Mouse (Mus musculus) right cerebral cortex, postnatal 10 days (tissue): ENCODE results near the gene Tmppe.
"Not testable (repeated sequence)": the region's sequence is repeated elsewhere in the genome, so short reads cannot be mapped to it uniquely, and the experiment has no call there.

ENCODE experiments used
- DNase-seq, 2 experiments: peaks; one replicate each; pipeline ENCODE4 v3.0.0; 2021; ENCODE audit warnings: low spot score in 2 of 2

Gene Tmppe

GRCm38 (mm10) chr9:114400949-114401684 is at the start of gene Tmppe, which contains the start of gene Glb1:
TSS of gene Tmppe (plus strand) at chr9:114401105.
TSS of gene Glb1 (plus strand) at chr9:114401076.
- peak; percentile 89 to 91 for DNase-seq

GRCm38 (mm10) chr9:114367783-114368470 is 33.0 kb upstream of the Tmppe start:
- DNase-seq, result peak; percentile 92

DNA sequence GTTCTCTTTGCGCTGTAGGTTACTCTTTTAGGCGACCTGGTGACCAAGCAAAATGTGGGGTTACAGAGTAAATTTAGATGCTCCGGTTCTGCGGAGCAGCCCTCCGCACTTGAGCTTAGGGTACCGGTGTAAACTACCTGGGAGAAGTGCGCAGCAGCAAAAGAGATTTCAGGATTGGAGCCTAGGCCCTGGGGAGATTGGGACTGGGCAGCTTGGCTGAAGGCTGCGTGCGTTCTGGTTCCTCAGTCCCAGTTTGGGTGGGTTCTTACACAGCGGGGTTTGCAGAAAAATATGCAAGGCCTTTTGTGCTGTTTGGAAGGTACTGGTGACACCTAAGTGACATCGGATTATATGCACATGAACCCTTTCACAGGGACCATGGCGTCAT is 32.4 kb upstream of the Tmppe start:
- DNase-seq, result no peak

- not testable (repeated sequence) for DNase-seq
These were observed 31.5 kb upstream of the Tmppe start for GRCm38 (mm10) chr9:114369389-114369788.

- DNase-seq, result peak; percentile 48 to 73
These were observed 29.2 kb upstream of the Tmppe start for GRCm38 (mm10) chr9:114371717-114372116.

DNA sequence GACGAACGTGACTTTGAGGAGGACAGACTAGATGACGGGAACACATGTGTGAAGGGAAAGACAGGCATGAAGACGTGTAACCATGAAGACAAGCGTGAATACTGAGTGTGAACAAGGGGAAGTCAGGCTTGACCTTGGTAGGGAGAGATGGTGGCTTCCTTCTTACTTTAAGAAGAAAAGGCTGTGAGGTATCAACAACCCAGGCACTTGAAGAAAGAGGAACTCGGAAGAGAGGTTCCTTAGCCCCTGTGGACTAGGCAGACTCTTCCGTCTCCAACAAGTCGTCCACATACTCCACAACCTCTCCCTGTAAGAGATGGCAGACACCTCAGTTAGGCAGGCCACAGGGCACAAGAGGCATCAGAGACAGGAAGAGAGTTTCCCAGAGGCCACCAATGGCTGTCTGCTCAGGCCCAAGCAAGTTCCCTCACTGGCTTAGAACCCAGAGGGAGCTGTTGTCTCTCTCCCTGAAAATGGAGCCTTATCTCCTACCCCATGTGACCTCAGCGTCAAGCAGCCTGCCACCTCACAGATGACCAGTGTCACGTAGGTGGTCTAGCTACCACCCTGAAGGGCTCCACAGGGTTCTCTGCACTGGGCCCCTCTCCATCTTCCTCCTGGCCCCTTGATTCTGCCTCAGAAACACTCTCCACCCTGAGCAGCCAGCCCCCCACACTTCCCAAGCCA is 25.5 kb upstream of the Tmppe start:
- DNase-seq, result no peak

DNA sequence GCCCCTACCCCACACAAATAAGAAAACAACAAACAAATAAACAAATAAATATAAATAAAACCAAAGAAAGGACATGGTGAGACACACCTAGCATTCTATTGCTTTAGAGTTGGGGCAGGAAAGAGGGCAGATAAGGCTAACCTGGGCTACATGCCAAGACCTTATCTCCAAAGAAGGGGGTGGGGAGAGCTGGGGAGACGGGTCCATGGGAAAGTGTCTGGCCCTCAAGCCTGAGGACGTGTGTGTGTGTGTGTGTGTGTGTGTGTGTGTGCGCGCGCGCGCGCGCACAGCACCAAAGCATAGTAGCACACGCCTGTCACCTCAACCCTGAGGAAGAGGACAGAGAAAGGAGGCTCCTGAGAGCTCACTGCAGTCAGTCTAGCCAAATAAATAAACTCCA is 23.7 kb upstream of the Tmppe start:
- DNase-seq, result no peak

DNA sequence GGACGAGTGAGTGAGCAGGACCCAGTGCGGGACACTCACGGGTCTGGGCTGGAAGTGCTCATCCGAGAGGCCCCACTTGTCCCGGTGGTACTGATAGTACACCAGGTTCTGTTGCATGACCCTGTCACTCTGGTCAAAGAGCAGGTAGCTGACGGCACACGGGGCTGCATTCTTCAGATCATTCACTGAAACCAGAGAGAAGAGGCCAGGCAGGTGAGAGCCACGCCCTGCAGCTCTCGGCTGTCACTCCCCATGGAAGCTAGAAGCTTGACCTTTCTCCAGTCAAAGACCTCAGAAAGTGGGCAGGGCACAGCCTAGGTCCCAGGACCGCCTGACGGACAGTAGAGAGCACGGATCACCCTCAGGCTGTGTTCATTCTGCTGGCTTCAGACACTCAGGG is 21.0 kb upstream of the Tmppe start:
- DNase-seq, result no peak

DNA sequence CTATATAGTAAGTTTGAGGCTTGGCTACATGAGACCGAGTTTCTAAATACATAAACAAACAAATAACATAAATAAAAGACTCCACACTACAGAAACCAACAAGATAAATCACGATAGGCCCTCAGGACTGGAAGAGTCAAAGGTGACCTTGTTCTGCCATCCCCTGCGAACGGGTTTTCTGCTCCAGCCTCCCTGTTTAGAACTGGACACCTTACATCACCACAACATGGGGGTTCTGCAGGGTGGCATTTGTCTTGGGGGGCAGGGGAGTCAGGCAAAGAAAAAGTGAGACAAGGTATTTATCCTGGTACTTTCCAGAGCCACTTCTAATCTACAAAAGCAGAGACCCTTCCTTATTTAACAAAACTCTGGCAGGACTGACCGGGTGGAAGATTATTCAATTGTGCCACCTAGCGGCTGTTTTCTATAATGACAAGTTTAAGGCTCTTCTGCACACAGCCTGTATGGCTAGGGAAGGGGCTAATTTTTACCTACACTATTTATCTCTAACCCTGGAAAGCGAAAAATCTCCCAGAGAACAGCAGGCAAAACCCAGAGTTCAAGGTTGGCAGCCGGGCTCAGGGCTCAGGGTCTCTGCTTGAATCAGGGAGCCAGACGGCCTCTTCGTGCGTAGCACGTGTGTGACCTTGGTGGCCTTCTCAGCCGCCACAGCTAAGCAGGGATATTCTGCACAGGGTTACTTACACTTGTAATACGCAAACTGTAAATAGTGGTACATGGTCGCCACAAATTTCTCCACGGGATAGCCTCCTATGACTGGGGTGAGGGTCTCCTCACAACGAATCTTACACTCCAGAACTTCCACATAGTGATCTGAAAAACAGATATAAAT is 19.8 kb upstream of the Tmppe start:
- peak in 1 of 2 experiments; percentile 58 for DNase-seq

DNA sequence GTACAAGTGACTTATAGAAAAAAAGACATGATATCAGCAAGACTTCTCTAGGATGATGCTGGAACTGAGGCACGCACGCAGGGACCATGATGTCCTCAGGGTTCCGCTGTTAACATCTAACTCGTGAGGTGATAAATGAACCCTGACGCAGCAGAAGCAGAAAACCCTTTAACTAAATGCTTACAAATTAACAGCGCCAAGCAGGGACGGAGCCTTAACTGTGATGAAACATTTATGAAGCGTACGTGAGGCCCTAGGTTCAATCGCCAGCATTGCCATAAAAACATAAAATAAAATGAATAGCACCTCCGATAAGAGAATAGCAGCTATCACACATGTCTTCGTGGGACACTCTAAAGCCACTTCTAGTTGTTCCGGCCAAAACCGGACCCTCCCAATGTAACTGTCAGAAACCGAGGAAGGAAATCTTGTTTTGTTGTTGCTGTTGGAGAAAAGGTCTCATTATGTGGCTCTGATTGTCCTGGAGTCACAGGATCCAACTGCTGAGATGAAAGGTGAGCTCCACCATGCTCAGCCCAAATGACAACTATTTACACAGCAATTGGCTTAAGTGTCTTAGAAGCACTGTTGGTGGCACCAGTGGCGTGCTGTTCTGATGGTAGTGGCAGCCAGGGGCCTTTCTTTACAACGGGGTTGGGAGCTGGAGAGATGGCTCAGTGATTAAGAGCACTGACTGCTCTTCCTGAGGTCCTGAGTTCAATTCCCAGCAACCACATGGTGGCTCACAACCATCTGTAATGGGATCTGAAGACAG is 17.8 kb upstream of the Tmppe start:
- no peak for DNase-seq

- no peak for DNase-seq
These were observed 16.2 kb upstream of the Tmppe start for GRCm38 (mm10) chr9:114384691-114385090.

DNA sequence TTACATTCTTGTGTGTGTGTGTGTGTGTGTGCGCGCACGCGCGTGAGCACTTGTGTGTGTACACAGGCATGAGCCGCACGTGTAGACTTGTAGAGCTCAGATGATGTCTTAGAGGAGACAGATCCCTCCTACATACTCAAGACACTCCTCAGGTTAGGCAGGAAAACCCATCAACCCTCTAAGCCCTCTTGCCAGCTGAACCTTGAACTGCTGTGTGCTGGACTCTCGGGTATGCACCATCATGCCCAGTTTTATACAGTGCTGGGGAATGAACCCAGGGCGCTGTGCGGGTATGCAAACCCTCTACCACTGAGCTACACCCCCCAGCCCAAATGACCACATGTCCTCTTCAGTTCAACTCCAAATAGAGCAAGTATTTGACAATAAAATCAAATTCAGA is 15.7 kb upstream of the Tmppe start:
- DNase-seq, result no peak

DNA sequence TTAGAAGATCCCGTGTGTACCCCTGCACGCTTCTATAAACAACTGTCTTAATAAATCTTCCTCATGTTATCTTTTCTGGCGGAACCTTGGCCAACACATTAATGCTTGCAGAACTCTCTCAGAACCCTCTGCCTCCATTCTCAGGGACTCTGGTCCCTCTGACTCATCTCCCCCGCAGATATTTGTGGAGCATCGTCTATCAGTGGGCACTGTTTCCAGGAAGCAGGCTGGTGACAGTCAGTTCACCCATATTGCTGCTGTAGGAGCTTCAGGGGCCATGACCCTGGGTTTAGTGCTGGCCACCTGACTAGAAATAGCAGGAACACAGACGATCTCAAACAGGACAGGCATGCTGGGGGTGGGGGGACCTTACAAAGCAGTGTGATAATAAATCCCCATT is 13.8 kb upstream of the Tmppe start:
- DNase-seq, result no peak

DNA sequence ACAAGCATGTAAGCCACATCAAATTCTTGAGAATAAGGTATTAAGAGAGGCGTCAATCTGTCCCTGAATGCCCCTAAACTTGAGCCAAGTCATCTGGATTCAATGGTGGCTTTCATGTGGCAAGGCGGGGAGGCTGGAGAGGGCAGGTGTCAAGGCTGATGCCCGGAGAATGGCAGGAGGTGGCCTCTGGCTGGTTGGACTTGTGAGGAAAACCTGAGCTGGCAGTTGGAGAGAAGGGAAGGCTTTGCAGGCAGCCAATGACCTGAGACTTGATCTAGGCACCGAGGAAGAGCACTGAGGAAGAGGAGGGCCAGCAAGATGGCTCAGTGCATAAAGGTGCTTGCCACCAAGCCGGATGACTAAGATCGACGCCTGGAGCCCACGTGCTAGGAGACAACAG is 12.6 kb upstream of the Tmppe start:
- no peak for DNase-seq

GRCm38 (mm10) chr9:114388701-114389370 is 12.1 kb upstream of the Tmppe start:
- DNase-seq, result no peak

DNA sequence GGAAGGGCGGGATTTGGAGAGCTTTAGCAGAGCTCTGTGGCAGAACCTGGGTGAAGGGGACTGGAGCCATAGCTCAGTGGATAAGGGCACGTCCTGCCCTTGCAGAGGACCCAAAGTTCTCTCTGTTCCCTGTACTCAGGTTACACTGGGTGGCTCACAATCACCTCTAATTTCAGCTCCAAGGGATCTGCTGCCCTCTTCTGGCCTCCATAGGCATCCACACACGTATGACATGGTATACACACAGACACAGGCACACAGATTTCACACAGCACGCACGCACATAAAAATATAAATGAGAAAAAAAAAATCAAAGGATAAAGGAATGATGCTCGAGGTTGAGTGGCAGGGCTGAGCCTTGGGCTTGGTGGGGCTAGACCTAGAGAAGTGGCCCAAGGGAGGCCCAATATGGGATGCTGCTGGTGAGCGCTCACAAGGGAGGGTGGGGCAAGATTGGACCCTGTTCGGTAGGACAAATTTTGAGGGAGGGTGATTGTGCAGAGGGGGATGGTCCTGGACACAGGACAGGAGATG is 11.5 kb upstream of the Tmppe start:
- no peak for DNase-seq

GRCm38 (mm10) chr9:114389905-114390748 is 10.8 kb upstream of the Tmppe start, which contains the start of gene Crtap:
TSS of gene Crtap (minus strand) at chr9:114390675.
- DNase-seq, result peak; percentile 57 to 63

DNA sequence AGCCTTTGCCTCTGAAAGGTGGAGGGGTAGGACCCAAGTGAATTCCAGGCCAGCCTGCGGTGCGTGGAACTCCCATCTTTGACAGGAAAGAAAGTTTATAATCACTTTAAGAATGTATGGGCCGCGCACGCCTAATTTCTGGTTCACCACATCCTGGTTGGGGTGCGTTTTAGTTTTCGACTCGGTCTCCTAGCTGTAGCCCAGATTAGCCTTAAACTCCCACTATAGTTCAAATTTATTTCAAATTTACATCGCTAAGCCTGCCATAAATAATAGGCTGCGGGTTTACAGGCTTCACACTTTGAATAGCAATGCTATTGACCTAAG is 10.2 kb upstream of the Tmppe start:
- DNase-seq, result no peak

- DNase-seq, result not testable (repeated sequence)
These were observed 6.8 kb upstream of the Tmppe start for GRCm38 (mm10) chr9:114394136-114394535.
